Mouse (Mus musculus): ENCODE results near the gene Gm42742. TPM values are rescaled to one million over a fixed set of nuclear protein-coding genes. Genes with fewer than 3 reads are reported as not detected.

Gm42742 gene
- 60.9 and 64.7 TPM in 2 replicates for polyA plus RNA-seq (2014; fragmentation: Nextera tagmentation; extraction: Ambion mirVana)

- Histone ChIP-seq H3K4me2 (ENCODE audit: low read depth, low read length, severe bottlenecking) (peak within 1 kb of the TSS; percentile 81), H3K9ac (ENCODE audit: low read length) (peak within 1 kb of the TSS; percentile 79), H3K36me3 (ENCODE audit: control insufficient read depth, insufficient read depth, low read length) (peaks cover 8% of the 10 kb centered on the region; the same call in 1 of the 2 replicates), H3K9me3 (ENCODE audit: control insufficient read depth, low read length) (no peaks in the 10 kb centered on the region), H3K27ac (ENCODE audit: low read depth, low read length) (peak within 1 kb of the TSS; percentile 81), H3K4me1 (replicated peaks; ENCODE audit: control insufficient read depth, insufficient read depth, low read length) (peaks cover 34% of the 10 kb centered on the region), H3K4me3 (ENCODE audit: low read depth, low read length) (peak within 1 kb of the TSS; percentile 45), H3K27me3 (ENCODE audit: control insufficient read depth, insufficient read depth, low read length) (no peaks in the 10 kb centered on the region)
- under 1% methylated on average over 36 of the region's 37 CpGs for WGBS
- DNase-seq (ENCODE audit: low spot score) (peak; percentile 87), ATAC-seq (replicated peaks; ENCODE audit: low FRiP score) (peak; percentile 8; the same call in 1 of the 2 replicates)
Observed at GRCm38 (mm10) chr7:127020901-127021562, at the start of gene Gm42742, which contains the start of gene Prrt2. Gene Gm42742 (minus strand): TSS chr7:127021097. Gene Prrt2 (minus strand): TSS chr7:127021211.

DNA sequence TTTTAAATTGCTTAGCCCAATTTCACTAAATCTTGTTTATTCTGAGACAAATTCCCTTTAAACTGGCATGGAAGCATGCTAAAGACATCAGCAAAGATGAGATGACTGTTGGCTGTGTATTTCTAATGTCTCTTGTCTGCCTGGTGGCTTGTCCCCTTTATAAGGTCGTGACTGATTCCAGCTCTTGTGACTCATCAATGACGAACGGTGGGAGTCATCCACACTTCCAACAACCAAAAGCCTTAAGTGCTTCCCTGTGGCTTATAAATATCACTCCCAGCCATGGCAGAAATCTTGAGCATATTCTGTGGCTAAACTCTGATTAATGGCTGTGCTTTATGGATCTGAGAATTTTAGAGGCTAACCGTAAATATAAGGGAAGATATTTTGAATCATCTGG, 45.4 kb upstream of the Gm42742 start:
- no peak overlapping the region for H3K9ac ChIP-seq (ENCODE audit: low read length)
- H3K4me2 ChIP-seq (ENCODE audit: low read depth, low read length, severe bottlenecking), result no peak overlapping the region
- H3K4me3 ChIP-seq (ENCODE audit: low read depth, low read length), result no peak overlapping the region
- 86% methylated on average over 4 of the region's 4 CpGs for WGBS
- H3K9me3 ChIP-seq (ENCODE audit: control insufficient read depth, low read length), result no peaks in the 10 kb centered on the region
- no peaks in the 10 kb centered on the region for H3K27me3 ChIP-seq (ENCODE audit: control insufficient read depth, insufficient read depth, low read length)
- H3K27ac ChIP-seq (ENCODE audit: low read depth, low read length), result no peak overlapping the region
- no peak for ATAC-seq (replicated peaks; ENCODE audit: low FRiP score)
- DNase-seq (ENCODE audit: low spot score), result no peak
- no peaks in the 10 kb centered on the region for H3K36me3 ChIP-seq (ENCODE audit: control insufficient read depth, insufficient read depth, low read length)
- H3K4me1 ChIP-seq (replicated peaks; ENCODE audit: control insufficient read depth, insufficient read depth, low read length), result no peaks in the 10 kb centered on the region

- H3K27ac ChIP-seq (ENCODE audit: low read depth, low read length), result no peak overlapping the region
- 91% methylated on average over 6 of the region's 6 CpGs for WGBS
- no peak overlapping the region for H3K4me3 ChIP-seq (ENCODE audit: low read depth, low read length)
- no peaks in the 10 kb centered on the region for H3K36me3 ChIP-seq (ENCODE audit: control insufficient read depth, insufficient read depth, low read length)
- ATAC-seq (replicated peaks; ENCODE audit: low FRiP score), result no peak
- no peak for DNase-seq (ENCODE audit: low spot score)
- no peaks in the 10 kb centered on the region for H3K9me3 ChIP-seq (ENCODE audit: control insufficient read depth, low read length)
- no peak overlapping the region for H3K4me2 ChIP-seq (ENCODE audit: low read depth, low read length, severe bottlenecking)
- H3K9ac ChIP-seq (ENCODE audit: low read length), result no peak overlapping the region
- H3K4me1 ChIP-seq (replicated peaks; ENCODE audit: control insufficient read depth, insufficient read depth, low read length), result no peaks in the 10 kb centered on the region
- H3K27me3 ChIP-seq (ENCODE audit: control insufficient read depth, insufficient read depth, low read length), result no peaks in the 10 kb centered on the region
Observed at GRCm38 (mm10) chr7:127065538-127065937, 44.6 kb upstream of the Gm42742 start.

- no peak for ATAC-seq (replicated peaks; ENCODE audit: low FRiP score)
- H3K4me3 ChIP-seq (ENCODE audit: low read depth, low read length), result no peak overlapping the region
- no peak overlapping the region for H3K27ac ChIP-seq (ENCODE audit: low read depth, low read length)
- H3K36me3 ChIP-seq (ENCODE audit: control insufficient read depth, insufficient read depth, low read length), result no peaks in the 10 kb centered on the region
- H3K9ac ChIP-seq (ENCODE audit: low read length), result no peak overlapping the region
- no peaks in the 10 kb centered on the region for H3K4me1 ChIP-seq (replicated peaks; ENCODE audit: control insufficient read depth, insufficient read depth, low read length)
- WGBS, result 69% methylated on average over 5 of the region's 5 CpGs
- no peaks in the 10 kb centered on the region for H3K27me3 ChIP-seq (ENCODE audit: control insufficient read depth, insufficient read depth, low read length)
- no peak for DNase-seq (ENCODE audit: low spot score)
- H3K9me3 ChIP-seq (ENCODE audit: control insufficient read depth, low read length), result no peaks in the 10 kb centered on the region
- no peak overlapping the region for H3K4me2 ChIP-seq (ENCODE audit: low read depth, low read length, severe bottlenecking)
Observed at GRCm38 (mm10) chr7:127055026-127055585, 34.2 kb upstream of the Gm42742 start.

DNA sequence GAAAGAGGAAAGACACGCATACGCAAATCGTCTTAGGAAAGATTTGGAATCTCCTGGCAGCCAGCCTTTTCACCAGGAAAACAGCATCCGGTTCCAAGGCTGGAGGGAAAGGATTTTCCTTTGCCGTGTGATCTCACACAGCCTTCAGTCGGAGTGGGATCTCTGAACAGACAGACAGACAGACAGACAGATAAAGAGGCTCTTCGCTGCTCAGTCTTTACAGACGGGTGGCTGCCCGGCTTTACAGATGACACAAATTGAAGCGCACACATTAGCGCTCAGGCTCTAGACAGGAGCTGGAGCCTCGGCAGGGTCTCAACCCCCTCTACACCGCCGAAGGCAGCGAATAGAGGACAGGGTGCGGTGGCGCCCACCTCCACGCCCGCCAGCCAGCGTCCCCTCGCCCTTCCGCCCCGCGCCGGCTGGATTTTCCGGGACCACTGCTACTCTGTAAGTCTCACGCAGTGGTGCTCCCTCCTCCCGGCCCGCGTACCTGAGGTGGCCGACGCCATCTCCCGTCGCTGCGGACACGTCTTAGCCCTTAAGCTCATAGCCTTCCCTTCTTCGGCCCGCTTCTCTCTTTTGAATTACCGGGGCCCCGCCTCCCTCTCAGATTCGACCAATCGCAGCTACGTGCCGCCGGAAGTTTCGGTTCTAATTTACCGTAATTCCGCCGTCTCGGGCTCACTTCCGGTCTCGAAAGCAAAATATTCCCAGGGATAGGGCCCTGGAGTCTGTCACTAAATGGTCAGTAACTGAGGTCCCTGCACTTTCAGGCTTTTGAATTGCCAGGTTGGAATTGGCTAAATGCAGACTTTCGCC, 21.2 kb upstream of the Gm42742 start, which contains the start of gene Kif22:
Gene Kif22, minus strand, starts transcription at position 621 of the 822 bp plus-strand sequence.
- Histone ChIP-seq H3K4me1 (replicated peaks; ENCODE audit: control insufficient read depth, insufficient read depth, low read length) (0 out of 2 replicates have a peak, but pooled peaks cover 4% of the 10 kb centered on the region), H3K4me2 (ENCODE audit: low read depth, low read length, severe bottlenecking) (peak within 1 kb of the TSS; percentile 63), H3K36me3 (ENCODE audit: control insufficient read depth, insufficient read depth, low read length) (no peaks in the 10 kb centered on the region; the same call in 1 of the 2 replicates), H3K27ac (ENCODE audit: low read depth, low read length) (peak within 1 kb of the TSS; percentile 55; the same call in 1 of the 2 replicates), H3K27me3 (ENCODE audit: control insufficient read depth, insufficient read depth, low read length) (no peaks in the 10 kb centered on the region), H3K9me3 (ENCODE audit: control insufficient read depth, low read length) (no peaks in the 10 kb centered on the region), H3K4me3 (ENCODE audit: low read depth, low read length) (peak within 1 kb of the TSS; percentile 83), H3K9ac (ENCODE audit: low read length) (peak within 1 kb of the TSS; percentile 91)
- DNase-seq (ENCODE audit: low spot score) (peak; percentile 90), ATAC-seq (replicated peaks; ENCODE audit: low FRiP score) (peak; percentile 83)
- under 1% methylated on average over 53 of the region's 53 CpGs for WGBS

DNA sequence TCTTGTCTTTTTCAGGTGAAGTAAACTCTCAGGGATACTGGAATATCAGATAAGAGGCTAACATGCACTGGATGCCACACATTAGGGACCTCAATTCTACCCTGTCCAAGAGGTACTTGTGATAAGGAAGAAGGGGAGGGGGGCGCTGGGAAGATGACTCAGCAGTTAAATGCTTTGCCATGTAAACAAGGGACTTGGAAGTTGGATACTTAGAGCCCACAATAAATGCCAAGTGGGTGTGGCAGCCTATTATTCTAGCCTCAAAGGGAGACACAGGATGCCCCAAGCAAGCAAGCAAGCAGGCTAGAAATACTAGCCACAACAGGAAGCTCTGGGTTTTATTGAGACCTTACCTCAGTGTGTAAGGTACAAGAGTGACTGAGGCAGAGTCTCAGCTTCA, 10.3 kb upstream of the Gm42742 start:
- 0 out of 2 replicates have a peak, but pooled peaks cover 4% of the 10 kb centered on the region for H3K4me1 ChIP-seq (replicated peaks; ENCODE audit: control insufficient read depth, insufficient read depth, low read length)
- DNase-seq (ENCODE audit: low spot score) (no peak), ATAC-seq (replicated peaks; ENCODE audit: low FRiP score) (no peak)
- H3K36me3 ChIP-seq (ENCODE audit: control insufficient read depth, insufficient read depth, low read length), result peaks cover 32% of the 10 kb centered on the region; the same call in 1 of the 2 replicates
- no peaks in the 10 kb centered on the region for H3K27me3 ChIP-seq (ENCODE audit: control insufficient read depth, insufficient read depth, low read length)
- H3K4me3 ChIP-seq (ENCODE audit: low read depth, low read length), result no peak overlapping the region
- 95% methylated on average over 1 of the region's 1 CpGs for WGBS
- no peak overlapping the region for H3K27ac ChIP-seq (ENCODE audit: low read depth, low read length)
- no peak overlapping the region for H3K9ac ChIP-seq (ENCODE audit: low read length)
- no peaks in the 10 kb centered on the region for H3K9me3 ChIP-seq (ENCODE audit: control insufficient read depth, low read length)
- H3K4me2 ChIP-seq (ENCODE audit: low read depth, low read length, severe bottlenecking), result no peak overlapping the region

DNA sequence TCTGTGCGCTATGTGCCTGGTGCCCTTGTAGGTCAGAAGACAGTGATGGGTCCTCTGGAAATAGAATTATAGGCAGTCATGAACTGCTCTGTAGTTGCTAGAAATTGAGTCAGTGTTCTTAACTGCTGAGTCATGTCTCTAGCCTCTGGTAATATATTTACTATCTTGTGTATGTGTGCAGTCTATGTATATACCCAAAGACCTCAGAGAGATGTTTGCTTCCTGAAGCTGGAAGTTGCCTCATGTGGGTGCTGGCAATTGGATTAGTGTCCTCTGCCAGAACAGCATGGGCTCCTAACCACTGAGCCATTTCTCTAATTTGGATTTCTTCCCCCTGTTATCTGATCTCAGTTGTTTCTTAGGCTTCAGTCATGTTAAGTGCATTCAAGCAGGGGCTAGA, 9.3 kb upstream of the Gm42742 start:
- no peaks in the 10 kb centered on the region for H3K27me3 ChIP-seq (ENCODE audit: control insufficient read depth, insufficient read depth, low read length)
- no peak overlapping the region for H3K27ac ChIP-seq (ENCODE audit: low read depth, low read length)
- 97% methylated on average over 1 of the region's 1 CpGs for WGBS
- no peak overlapping the region for H3K4me3 ChIP-seq (ENCODE audit: low read depth, low read length)
- H3K4me1 ChIP-seq (replicated peaks; ENCODE audit: control insufficient read depth, insufficient read depth, low read length), result 0 out of 2 replicates have a peak, but pooled peaks cover 4% of the 10 kb centered on the region
- peaks cover 32% of the 10 kb centered on the region; the same call in 1 of the 2 replicates for H3K36me3 ChIP-seq (ENCODE audit: control insufficient read depth, insufficient read depth, low read length)
- no peak for DNase-seq (ENCODE audit: low spot score)
- no peak for ATAC-seq (replicated peaks; ENCODE audit: low FRiP score)
- no peak overlapping the region for H3K9ac ChIP-seq (ENCODE audit: low read length)
- no peak overlapping the region for H3K4me2 ChIP-seq (ENCODE audit: low read depth, low read length, severe bottlenecking)
- no peaks in the 10 kb centered on the region for H3K9me3 ChIP-seq (ENCODE audit: control insufficient read depth, low read length)

GRCm38 (mm10) chr7:127027885-127028284, 7.0 kb upstream of the Gm42742 start:
- DNase-seq (ENCODE audit: low spot score) (no peak), ATAC-seq (replicated peaks; ENCODE audit: low FRiP score) (no peak)
- WGBS, result 70% methylated on average over 8 of the region's 8 CpGs
- Histone ChIP-seq H3K36me3 (ENCODE audit: control insufficient read depth, insufficient read depth, low read length) (peaks cover 27% of the 10 kb centered on the region; the same call in 1 of the 2 replicates), H3K27me3 (ENCODE audit: control insufficient read depth, insufficient read depth, low read length) (no peaks in the 10 kb centered on the region), H3K27ac (ENCODE audit: low read depth, low read length) (peak overlapping the region; percentile 98), H3K4me3 (ENCODE audit: low read depth, low read length) (peak overlapping the region; percentile 82), H3K4me1 (replicated peaks; ENCODE audit: control insufficient read depth, insufficient read depth, low read length) (peaks cover 21% of the 10 kb centered on the region), H3K4me2 (ENCODE audit: low read depth, low read length, severe bottlenecking) (peak overlapping the region; percentile 94), H3K9ac (ENCODE audit: low read length) (peak overlapping the region; percentile 99), H3K9me3 (ENCODE audit: control insufficient read depth, low read length) (no peaks in the 10 kb centered on the region)
